Comparison of ENCODE assay signal across 16 mouse cellular contexts in genomic region chr5:54034680-54035079, GRCm38 (mm10). TPM values are rescaled to one million over a fixed set of nuclear protein-coding genes. Genes with fewer than 3 reads are reported as not detected.
DNase-seq lines count a peak whose midpoint lies in the region; ATAC-seq and TF ChIP-seq lines count a peak whose summit lies in the region.
"Had no signal": no experiment of that assay in that cellular context is flagged by ENCODE, and none has a peak within 500 bp of the region (broad histone marks: within the 10 kb centered on the region; RNA-seq: fewer than 3 reads in every experiment).

No protein-coding gene starts in this region.

- no peak overlapping the region for H3K4me2 ChIP-seq in forebrain, embryonic 15.5 days (replicated peaks)
- no peak overlapping the region for H3K4me2 ChIP-seq in kidney, embryonic 16.5 days (replicated peaks; ENCODE audit: low read depth, low read length)
- no peak overlapping the region for H3K4me2 ChIP-seq in stomach, postnatal 0 days (replicated peaks; ENCODE audit: low read depth)
- H3K4me2 ChIP-seq: forebrain, embryonic 13.5 days had no signal

- H3K27me3 ChIP-seq in forebrain, embryonic 10.5 days (ENCODE audit: poor library complexity, severe bottlenecking), result no peaks in the 10 kb centered on the region
- H3K27me3 ChIP-seq in forebrain, embryonic 15.5 days, result no peaks in the 10 kb centered on the region
- no peaks in the 10 kb centered on the region for H3K27me3 ChIP-seq in kidney, embryonic 16.5 days (ENCODE audit: insufficient read depth, low read length)
- H3K27me3 ChIP-seq in kidney, adult 2 months (replicated peaks; ENCODE audit: control insufficient read depth, insufficient read depth, low read length), result no peaks in the 10 kb centered on the region
- H3K27me3 ChIP-seq in stomach, postnatal 0 days (ENCODE audit: control insufficient read depth, insufficient read depth, low read length), result no peaks in the 10 kb centered on the region
- H3K27me3 ChIP-seq: forebrain, embryonic 13.5 days; megakaryocyte, embryonic 14.5 days had no signal

- TF ChIP-seq CTCF in kidney, adult 2 months (conservative IDR thresholded peaks at IDR 0.05; ENCODE audit: insufficient read depth, insufficient read length, low read depth, low read length), result no peak
- no peak for TF ChIP-seq CTCF in stomach, postnatal 0 days (IDR thresholded peaks at IDR 0.05; ENCODE audit: low read depth)

- TF ChIP-seq EP300 in stomach, postnatal 0 days (optimal IDR thresholded peaks at IDR 0.05), result no peak

- no peak for TF ChIP-seq POLR2A in kidney, adult 2 months (IDR thresholded peaks at IDR 0.05; ENCODE audit: low read depth, low read length)

- H3K9me3 ChIP-seq in forebrain, embryonic 10.5 days, result no peaks in the 10 kb centered on the region
- H3K9me3 ChIP-seq in forebrain, embryonic 15.5 days, result no peaks in the 10 kb centered on the region
- no peaks in the 10 kb centered on the region for H3K9me3 ChIP-seq in kidney, embryonic 16.5 days (ENCODE audit: low read length)
- H3K9me3 ChIP-seq in stomach, postnatal 0 days (ENCODE audit: control insufficient read depth, low read length), result no peaks in the 10 kb centered on the region
- H3K9me3 ChIP-seq: forebrain, embryonic 13.5 days; megakaryocyte, embryonic 14.5 days had no signal

- H3K9ac ChIP-seq in forebrain, embryonic 15.5 days (replicated peaks), result no peak overlapping the region
- H3K9ac ChIP-seq in kidney, embryonic 16.5 days (replicated peaks; ENCODE audit: low read length), result no peak overlapping the region
- H3K9ac ChIP-seq in stomach, postnatal 0 days (ENCODE audit: low read length), result no peak overlapping the region
- H3K9ac ChIP-seq: forebrain, embryonic 13.5 days had no signal

- H3K4me3 ChIP-seq in forebrain, embryonic 10.5 days, result no peak overlapping the region
- H3K4me3 ChIP-seq in forebrain, embryonic 15.5 days, result no peak overlapping the region
- H3K4me3 ChIP-seq in kidney, embryonic 16.5 days (ENCODE audit: low read length), result no peak overlapping the region
- H3K4me3 ChIP-seq in kidney, adult 2 months (ENCODE audit: insufficient read depth, low read depth, low read length), result no peak overlapping the region
- no peak overlapping the region for H3K4me3 ChIP-seq in stomach, postnatal 0 days (ENCODE audit: low read depth, low read length)
- H3K4me3 ChIP-seq: forebrain, embryonic 13.5 days; megakaryocyte, embryonic 14.5 days had no signal

- no peaks in the 10 kb centered on the region for H3K36me3 ChIP-seq in forebrain, embryonic 10.5 days (replicated peaks)
- H3K36me3 ChIP-seq in forebrain, embryonic 15.5 days, result no peaks in the 10 kb centered on the region
- no peaks in the 10 kb centered on the region for H3K36me3 ChIP-seq in kidney, embryonic 16.5 days (ENCODE audit: insufficient read depth, low read length)
- no peaks in the 10 kb centered on the region for H3K36me3 ChIP-seq in kidney, adult 2 months (ENCODE audit: control insufficient read depth, insufficient read depth, low read length)
- no peaks in the 10 kb centered on the region for H3K36me3 ChIP-seq in stomach, postnatal 0 days (ENCODE audit: control insufficient read depth, insufficient read depth, low read length)

- H3K4me1 ChIP-seq in forebrain, embryonic 10.5 days, result peaks cover 32% of the 10 kb centered on the region
- 0 out of 2 replicates have a peak, but pooled peaks cover 3% of the 10 kb centered on the region for H3K4me1 ChIP-seq in forebrain, embryonic 15.5 days
- H3K4me1 ChIP-seq in kidney, embryonic 16.5 days (ENCODE audit: insufficient read depth, low read length), result peaks cover 11% of the 10 kb centered on the region
- peaks cover 5% of the 10 kb centered on the region; the same call in 1 of the 2 replicates for H3K4me1 ChIP-seq in kidney, adult 2 months (ENCODE audit: control insufficient read depth, insufficient read depth, low read length)
- no peaks in the 10 kb centered on the region for H3K4me1 ChIP-seq in stomach, postnatal 0 days (replicated peaks; ENCODE audit: control insufficient read depth, insufficient read depth)

- 67% methylated on average over 1 of the region's 1 CpGs for WGBS in forebrain, embryonic 10.5 days
- 80% methylated on average over 1 of the region's 1 CpGs for WGBS in forebrain, embryonic 15.5 days
- WGBS in kidney, embryonic 16.5 days, result 47% methylated on average over 1 of the region's 1 CpGs
- WGBS in kidney, adult 2 months, result 32% methylated on average over 1 of the region's 1 CpGs
- 60% methylated on average over 1 of the region's 1 CpGs for WGBS in stomach, postnatal 0 days

- H3K27ac ChIP-seq in forebrain, embryonic 10.5 days, result peak overlapping the region; percentile 81; the same call in 1 of the 2 replicates
- no peak overlapping the region for H3K27ac ChIP-seq in forebrain, embryonic 15.5 days (replicated peaks)
- H3K27ac ChIP-seq in kidney, embryonic 16.5 days (ENCODE audit: low read length), result no peak overlapping the region
- no peak overlapping the region for H3K27ac ChIP-seq in kidney, adult 2 months (ENCODE audit: insufficient read depth, low read depth, low read length)
- H3K27ac ChIP-seq in stomach, postnatal 0 days (replicated peaks), result no peak overlapping the region
- H3K27ac ChIP-seq: forebrain, embryonic 13.5 days; hindbrain, postnatal 0 days; kidney, postnatal 0 days had no signal

- no peak for ATAC-seq in forebrain, embryonic 15.5 days (replicated peaks)
- ATAC-seq in kidney, embryonic 16.5 days (ENCODE audit: low FRiP score, low TSS enrichment), result 0 out of 2 replicates have a peak, but pooled peaks have one; percentile 27
- ATAC-seq in stomach, postnatal 0 days (ENCODE audit: low FRiP score, low TSS enrichment), result no peak
- ATAC-seq in megakaryocyte-erythroid progenitor cell, adult 5-6 weeks (replicated peaks; ENCODE audit: low FRiP score, low TSS enrichment, poor library complexity, severe bottlenecking), result no peak
- ATAC-seq: forebrain, embryonic 13.5 days; hindbrain, postnatal 0 days had no signal

- no peak for DNase-seq in forebrain, embryonic 10.5 days (ENCODE audit: extremely low spot score, low spot score)
- no peak for DNase-seq in kidney, adult 2 months
- DNase-seq in lung, postnatal 36 days, result peak; percentile 42
- DNase-seq in lung, postnatal 10 days, result no peak
- no peak for DNase-seq in stomach, postnatal 0 days (ENCODE audit: low spot score)
- DNase-seq: cerebellum, adult 11 months; cerebellum, postnatal 25 days; heart, adult 18-20 months; thymus, adult 18-20 months had no signal

RNA-seq across cellular contexts. Expression of gene Stim2, which starts 36.4 kb away (rescaled TPM):
- polyA plus RNA-seq in forebrain, embryonic 10.5 days (2016; fragmentation: Nextera tagmentation; extraction: Ambion mirVana), result 13.6 and 15.0 TPM in 2 replicates
- polyA plus RNA-seq in forebrain, embryonic 15.5 days (2015; fragmentation: Nextera tagmentation; extraction: Ambion mirVana), result 27.2 and 28.6 TPM in 2 replicates
- 18.0 and 19.6 TPM in 2 replicates for polyA plus RNA-seq in kidney, embryonic 16.5 days (2015; fragmentation: Nextera tagmentation; extraction: Ambion mirVana)
- 10.3 and 14.7 TPM in 2 replicates for polyA plus RNA-seq in kidney, adult 2 months (2012; rRNA removed)
- 14.0 TPM in 2 replicates for polyA plus RNA-seq in stomach, postnatal 0 days (2015; fragmentation: Nextera tagmentation; extraction: Ambion mirVana)
- total RNA-seq in megakaryocyte-erythroid progenitor cell, adult 5-6 weeks (2014; fragmentation: Nextera tagmentation), result 5.7 and 12.5 TPM in 2 replicates
- 10.6 and 19.9 TPM in 2 replicates for total RNA-seq in megakaryocyte-erythroid progenitor cell, adult 5-6 weeks (2017)
